Mouse (Mus musculus) kidney, adult 2 months (tissue): ENCODE measurements around the gene Smox. TPM values are rescaled to one million over a fixed set of nuclear protein-coding genes. Genes with fewer than 3 reads are reported as not detected.
A peak's percentile ranks its signal among the peaks of the same experiment; 100 is the strongest.

Source experiments
- DNase-seq: peaks from one replicate; pipeline ENCODE4 v3.0.0; 2021
- H3K27ac ChIP-seq: fragments of 200-500 bp; 2 replicates; pipeline ENCODE4 v1.5.1; 2012; ENCODE audit warnings: low read depth, low read length, control low read depth, inconsistent platforms; ENCODE audit not compliant: insufficient read depth
- H3K27me3 ChIP-seq: fragments of 200-500 bp; replicated peaks from 2 replicates; pipeline ENCODE4 v1.6.1; 2012; ENCODE audit warnings: mild to moderate bottlenecking, moderate library complexity, low read length, inconsistent platforms; ENCODE audit not compliant: control insufficient read depth, insufficient read depth
- H3K36me3 ChIP-seq: fragments of 200-500 bp; 2 replicates; pipeline ENCODE4 v1.6.1; 2012; ENCODE audit warnings: mild to moderate bottlenecking, moderate library complexity, low read length, inconsistent platforms; ENCODE audit not compliant: control insufficient read depth, insufficient read depth
- H3K4me1 ChIP-seq: fragments of 200-500 bp; 2 replicates; pipeline ENCODE4 v1.6.1; 2011; ENCODE audit warnings: low read length; ENCODE audit not compliant: control insufficient read depth, insufficient read depth
- H3K4me3 ChIP-seq: fragments of 200-500 bp; 2 replicates; pipeline ENCODE4 v1.5.1; 2011; ENCODE audit warnings: mild to moderate bottlenecking, low read depth, low read length, control low read depth; ENCODE audit not compliant: insufficient read depth
- CTCF ChIP-seq: fragments of 200-500 bp; conservative IDR thresholded peaks from 2 replicates; pipeline ENCODE4 v1.5.1; 2011; ENCODE audit warnings: low read depth, mild to moderate bottlenecking, control low read depth, low read length, moderate library complexity, mixed read lengths; ENCODE audit not compliant: insufficient read depth, insufficient read length
- POLR2A ChIP-seq: fragments of 200-500 bp; IDR thresholded peaks from one replicate; pipeline ENCODE4 v1.6.1; 2011; ENCODE audit warnings: low read depth, low read length, control low read depth
- WGBS: fragments of 180-500 bp; shearing (Covaris S2); methylation state at CpG from one replicate; pipeline ENCODE4 v1.1.7; 2018; 5-methylcytosine and 5-hydroxymethylcytosine counted together
- polyA plus RNA-seq: library from polyadenylated mRNA; depleted of rRNA; stranded (reverse); fragments of >200 nt; gene quantifications from 2 replicates; pipeline ENCODE4 v1.2.3, GENCODE M21; 2012

Gene Smox
- polyA plus RNA-seq, 1 experiment: 12.5 TPM

GRCm38 (mm10) chr2:131484182-131484581 is 7.1 kb upstream of the Smox start:
- H3K27ac ChIP-seq: no peak overlapping the region
- 69% methylated on average over 6 of the region's 6 CpGs for WGBS
- no peaks in the 10 kb centered on the region for H3K36me3 ChIP-seq
- no peaks in the 10 kb centered on the region for H3K4me1 ChIP-seq
- TF ChIP-seq CTCF (no peak), POLR2A (no peak)
- no peaks in the 10 kb centered on the region for H3K27me3 ChIP-seq
- no peak overlapping the region for H3K4me3 ChIP-seq
- no peak for DNase-seq

- H3K4me3 ChIP-seq: no peak overlapping the region
- no peaks in the 10 kb centered on the region for H3K4me1 ChIP-seq
- no peaks in the 10 kb centered on the region for H3K36me3 ChIP-seq
- DNase-seq: no peak
- WGBS: 83% methylated on average over 15 of the region's 15 CpGs
- H3K27me3 ChIP-seq: no peaks in the 10 kb centered on the region
- H3K27ac ChIP-seq: no peak overlapping the region
- TF ChIP-seq CTCF (no peak), POLR2A (no peak)
These were observed 6.2 kb upstream of the Smox start for GRCm38 (mm10) chr2:131485126-131485525.

GRCm38 (mm10) chr2:131486046-131486445 is 5.2 kb upstream of the Smox start:
- DNase-seq: no peak
- TF ChIP-seq CTCF (no peak), POLR2A (no peak)
- no peaks in the 10 kb centered on the region for H3K4me1 ChIP-seq
- no peak overlapping the region for H3K27ac ChIP-seq
- no peak overlapping the region for H3K4me3 ChIP-seq
- no peaks in the 10 kb centered on the region for H3K27me3 ChIP-seq
- WGBS: 80% methylated on average over 3 of the region's 3 CpGs
- H3K36me3 ChIP-seq: no peaks in the 10 kb centered on the region

- H3K36me3 ChIP-seq: no peaks in the 10 kb centered on the region
- WGBS: 96% methylated on average over 5 of the region's 5 CpGs
- H3K4me3 ChIP-seq: no peak overlapping the region
- no peak for DNase-seq
- TF ChIP-seq CTCF (no peak), POLR2A (no peak)
- H3K27ac ChIP-seq: no peak overlapping the region
- H3K4me1 ChIP-seq: peaks cover 2% of the 10 kb centered on the region; the same call in 1 of the 2 replicates
- no peaks in the 10 kb centered on the region for H3K27me3 ChIP-seq
These were observed 4.0 kb upstream of the Smox start for GRCm38 (mm10) chr2:131487337-131487736.

GRCm38 (mm10) chr2:131488261-131488660 is 3.0 kb upstream of the Smox start:
- Histone ChIP-seq H3K4me3 (no peak overlapping the region), H3K27me3 (no peaks in the 10 kb centered on the region), H3K4me1 (peaks cover 2% of the 10 kb centered on the region; the same call in 1 of the 2 replicates), H3K36me3 (no peaks in the 10 kb centered on the region), H3K27ac (no peak overlapping the region)
- 87% methylated on average over 4 of the region's 4 CpGs for WGBS
- DNase-seq: no peak
- TF ChIP-seq POLR2A (no peak), CTCF (no peak)

- Histone ChIP-seq H3K27ac (no peak overlapping the region), H3K4me3 (no peak overlapping the region), H3K36me3 (no peaks in the 10 kb centered on the region), H3K27me3 (no peaks in the 10 kb centered on the region), H3K4me1 (peaks cover 2% of the 10 kb centered on the region; the same call in 1 of the 2 replicates)
- TF ChIP-seq POLR2A (no peak), CTCF (peak; percentile 37; the same call in 1 of the 2 replicates)
- WGBS: 94% methylated on average over 2 of the region's 2 CpGs
- no peak for DNase-seq
These were observed 2.4 kb upstream of the Smox start for GRCm38 (mm10) chr2:131488870-131489269.

- WGBS: 59% methylated on average over 4 of the region's 4 CpGs
- TF ChIP-seq POLR2A (no peak), CTCF (no peak)
- H3K27ac ChIP-seq: no peak overlapping the region
- no peaks in the 10 kb centered on the region for H3K36me3 ChIP-seq
- H3K4me3 ChIP-seq: no peak overlapping the region
- DNase-seq: no peak
- H3K27me3 ChIP-seq: no peaks in the 10 kb centered on the region
- peaks cover 2% of the 10 kb centered on the region; the same call in 1 of the 2 replicates for H3K4me1 ChIP-seq
These were observed 1.7 kb upstream of the Smox start for GRCm38 (mm10) chr2:131489591-131489990.
